Mouse (Mus musculus): Measurements from ENCODE around the gene Mmp12. TPM values are rescaled to one million over a fixed set of nuclear protein-coding genes. Genes with fewer than 3 reads are reported as not detected.

The Mmp12 gene
- 0.36 and 0.48 TPM in 2 replicates for polyA plus RNA-seq (2012; rRNA removed)

DNA sequence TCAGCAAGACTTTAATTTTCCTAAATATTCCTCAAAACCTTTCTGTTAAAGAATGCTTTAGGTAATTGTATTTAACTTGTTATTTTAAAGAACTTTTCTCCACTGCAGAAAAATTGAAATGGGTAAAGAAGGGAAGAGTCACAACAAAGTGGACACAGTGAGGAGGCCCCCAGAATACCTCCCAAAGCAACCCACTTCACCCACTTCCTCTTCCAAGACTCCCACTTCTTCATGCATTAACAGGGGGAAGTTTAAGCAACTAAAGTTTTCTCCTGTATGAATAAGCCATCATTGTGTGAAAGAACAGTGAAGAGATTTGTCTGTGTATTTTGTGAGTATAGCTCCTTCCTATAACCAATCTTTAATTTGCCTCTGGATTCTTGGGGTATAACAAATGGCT is at the start of gene Mmp12:
Mmp12 (plus strand) TSS at position 275 of the 400 bp plus-strand sequence.

DNA sequence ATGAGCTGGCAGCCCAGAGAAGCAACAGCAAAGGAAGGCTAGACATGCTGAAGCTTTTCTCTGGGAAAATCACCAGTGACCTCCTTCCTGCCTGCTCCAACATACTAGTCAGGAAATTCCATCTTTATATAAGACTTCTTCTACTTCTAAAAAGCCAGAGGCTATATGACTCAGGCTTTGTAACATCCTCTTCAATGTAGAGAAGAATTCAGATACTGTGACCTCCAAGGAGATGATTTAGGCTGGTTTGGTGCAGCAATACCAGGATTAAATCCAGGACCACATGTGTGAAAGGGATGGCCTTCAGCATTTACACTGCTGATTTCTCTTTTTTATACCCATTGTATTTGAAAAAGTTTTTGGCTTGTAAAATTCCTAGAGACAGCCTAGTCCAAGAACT is 43.8 kb downstream of the Mmp12 start, which contains the start of gene Mmp1b:
Mmp1b (minus strand) TSS at position 101 of the 400 bp plus-strand sequence.

Other genes with a start within 250 kb of the Mmp12 start
- 6.1 and 7.4 TPM in 2 replicates for gene Dync2h1, start 159.9 kb upstream of the Mmp12 start, polyA plus RNA-seq (2012; rRNA removed)
- 94.9 and 97.1 TPM in 2 replicates for gene Dcun1d5, start 159.9 kb upstream of the Mmp12 start, polyA plus RNA-seq (2012; rRNA removed)
- gene Mmp13, start 71.9 kb upstream of the Mmp12 start, polyA plus RNA-seq (2012; rRNA removed), result 0.10 and 0.33 TPM in 2 replicates
- not detected in 2 replicates for gene Mmp1b, start 43.7 kb downstream of the Mmp12 start, polyA plus RNA-seq (2012; rRNA removed)
- gene Mmp3, start 101.4 kb downstream of the Mmp12 start, polyA plus RNA-seq (2012; rRNA removed), result 0.05 and 0.16 TPM in 2 replicates
- gene Mmp10, start 158.0 kb downstream of the Mmp12 start, polyA plus RNA-seq (2012; rRNA removed), result 0.04 and 0.05 TPM in 2 replicates
- gene Mmp8, start 214.1 kb downstream of the Mmp12 start, polyA plus RNA-seq (2012; rRNA removed), result 0.05 and 0.13 TPM in 2 replicates
- not detected in 2 replicates for gene Mmp27, start 227.0 kb downstream of the Mmp12 start, polyA plus RNA-seq (2012; rRNA removed)

All from central nervous system, embryonic 14 days (tissue).